Mouse (Mus musculus): ENCODE results near the gene Met. TPM values are rescaled to one million over a fixed set of nuclear protein-coding genes. Genes with fewer than 3 reads are reported as not detected.

Gene Met
- polyA plus RNA-seq, 1 experiment from 2014 or later = 2.1 TPM

DNA sequence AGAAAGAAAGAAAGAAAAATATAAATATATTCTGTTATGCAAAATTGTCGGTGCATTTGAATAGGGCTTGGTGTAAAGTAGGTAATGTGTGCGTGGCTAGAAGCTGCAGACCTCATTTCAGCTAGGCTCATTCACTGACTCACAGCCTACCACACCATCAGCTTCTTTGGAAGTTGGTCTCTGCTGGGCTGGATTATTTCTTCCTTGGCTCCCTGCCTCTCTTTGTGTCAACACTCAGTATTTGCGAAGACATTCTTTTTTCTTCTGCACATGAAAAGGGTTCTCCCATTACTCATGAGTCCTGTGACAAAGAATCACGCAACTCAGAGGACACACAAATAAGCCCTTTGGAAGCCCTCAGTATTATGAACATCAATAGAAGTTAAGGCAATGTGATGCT is 37.8 kb downstream of the Met start:
- no peaks in the 10 kb centered on the region for H3K9me3 ChIP-seq (replicated peaks; ENCODE audit: control insufficient read depth, low read length)
- H3K27me3 ChIP-seq (ENCODE audit: control insufficient read depth, insufficient read depth, low read length) = no peaks in the 10 kb centered on the region
- H3K4me1 ChIP-seq (ENCODE audit: control insufficient read depth, insufficient read depth, low read length) = no peaks in the 10 kb centered on the region
- ATAC-seq (replicated peaks; ENCODE audit: insufficient number of reproducible peaks, low FRiP score, low TSS enrichment) = no peak
- no peak overlapping the region for H3K27ac ChIP-seq (ENCODE audit: low read depth, low read length)
- no peak overlapping the region for H3K4me2 ChIP-seq
- no peaks in the 10 kb centered on the region for H3K36me3 ChIP-seq (ENCODE audit: control insufficient read depth, insufficient read depth, low read length)
- 83% methylated on average over 4 of the region's 4 CpGs for WGBS (ENCODE audit: insufficient replicate concordance)
- no peak overlapping the region for H3K4me3 ChIP-seq (ENCODE audit: low read depth, low read length)
- H3K9ac ChIP-seq (ENCODE audit: low read depth, low read length) = no peak overlapping the region

DNA sequence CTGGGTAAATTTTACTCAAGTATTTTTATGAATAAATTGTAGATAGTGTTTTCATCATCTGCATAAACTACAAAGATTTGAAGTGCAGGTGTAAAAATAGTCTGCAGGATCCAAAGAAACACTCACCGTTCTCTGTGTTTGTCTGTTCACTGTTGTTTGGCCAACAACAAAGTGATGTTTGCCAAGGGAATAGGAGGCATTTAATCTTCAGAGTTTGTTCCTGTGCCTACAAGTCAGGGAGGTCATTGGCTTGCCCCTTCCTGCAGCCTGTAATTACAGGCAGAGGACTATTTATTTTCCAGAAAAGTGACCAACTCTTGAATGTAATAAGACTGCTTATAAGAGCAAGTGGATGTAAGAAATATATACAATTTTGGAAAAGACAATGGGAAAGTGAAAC is 38.7 kb downstream of the Met start:
- WGBS (ENCODE audit: insufficient replicate concordance) = 77% methylated on average over 1 of the region's 1 CpGs
- no peak overlapping the region for H3K4me3 ChIP-seq (ENCODE audit: low read depth, low read length)
- no peak for ATAC-seq (replicated peaks; ENCODE audit: insufficient number of reproducible peaks, low FRiP score, low TSS enrichment)
- no peaks in the 10 kb centered on the region for H3K9me3 ChIP-seq (replicated peaks; ENCODE audit: control insufficient read depth, low read length)
- H3K9ac ChIP-seq (ENCODE audit: low read depth, low read length) = no peak overlapping the region
- H3K4me1 ChIP-seq (ENCODE audit: control insufficient read depth, insufficient read depth, low read length) = no peaks in the 10 kb centered on the region
- no peaks in the 10 kb centered on the region for H3K27me3 ChIP-seq (ENCODE audit: control insufficient read depth, insufficient read depth, low read length)
- no peak overlapping the region for H3K4me2 ChIP-seq
- no peaks in the 10 kb centered on the region for H3K36me3 ChIP-seq (ENCODE audit: control insufficient read depth, insufficient read depth, low read length)
- no peak overlapping the region for H3K27ac ChIP-seq (ENCODE audit: low read depth, low read length)

GRCm38 (mm10) chr6:17503724-17504123 is 40.1 kb downstream of the Met start:
- Histone ChIP-seq H3K36me3 (ENCODE audit: control insufficient read depth, insufficient read depth, low read length) (no peaks in the 10 kb centered on the region), H3K4me1 (ENCODE audit: control insufficient read depth, insufficient read depth, low read length) (no peaks in the 10 kb centered on the region), H3K9ac (ENCODE audit: low read depth, low read length) (no peak overlapping the region), H3K27me3 (ENCODE audit: control insufficient read depth, insufficient read depth, low read length) (no peaks in the 10 kb centered on the region), H3K9me3 (replicated peaks; ENCODE audit: control insufficient read depth, low read length) (no peaks in the 10 kb centered on the region), H3K4me3 (ENCODE audit: low read depth, low read length) (no peak overlapping the region), H3K4me2 (no peak overlapping the region), H3K27ac (ENCODE audit: low read depth, low read length) (no peak overlapping the region)
- ATAC-seq (replicated peaks; ENCODE audit: insufficient number of reproducible peaks, low FRiP score, low TSS enrichment) = no peak
- 65% methylated on average over 3 of the region's 3 CpGs for WGBS (ENCODE audit: insufficient replicate concordance)

GRCm38 (mm10) chr6:17505530-17505929 is 41.9 kb downstream of the Met start:
- Histone ChIP-seq H3K36me3 (ENCODE audit: control insufficient read depth, insufficient read depth, low read length) (no peaks in the 10 kb centered on the region), H3K4me3 (ENCODE audit: low read depth, low read length) (no peak overlapping the region), H3K9me3 (replicated peaks; ENCODE audit: control insufficient read depth, low read length) (no peaks in the 10 kb centered on the region), H3K27me3 (ENCODE audit: control insufficient read depth, insufficient read depth, low read length) (no peaks in the 10 kb centered on the region), H3K9ac (ENCODE audit: low read depth, low read length) (no peak overlapping the region), H3K4me1 (ENCODE audit: control insufficient read depth, insufficient read depth, low read length) (no peaks in the 10 kb centered on the region), H3K27ac (ENCODE audit: low read depth, low read length) (no peak overlapping the region), H3K4me2 (no peak overlapping the region)
- no peak for ATAC-seq (replicated peaks; ENCODE audit: insufficient number of reproducible peaks, low FRiP score, low TSS enrichment)
- 65% methylated on average over 3 of the region's 3 CpGs for WGBS (ENCODE audit: insufficient replicate concordance)

DNA sequence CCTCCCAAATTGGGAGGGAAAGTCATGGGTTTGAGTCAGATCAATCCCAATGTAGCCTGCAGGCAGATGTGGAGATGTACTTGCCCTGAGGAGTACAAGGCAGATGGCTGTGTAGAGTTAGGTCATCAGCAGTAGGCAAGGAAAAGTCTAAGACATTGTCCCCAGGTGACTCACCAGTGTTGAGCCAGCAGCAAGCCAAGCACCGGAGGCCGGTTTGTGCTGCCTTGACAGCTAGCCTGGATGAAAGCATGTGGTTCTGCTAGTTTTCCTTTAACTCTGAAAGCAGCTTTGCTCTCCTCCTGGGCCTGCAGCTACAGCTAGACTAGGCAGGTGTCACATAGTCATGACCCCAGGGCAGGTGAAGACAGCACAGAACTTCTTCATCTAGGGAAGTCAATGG is 43.2 kb downstream of the Met start:
- no peaks in the 10 kb centered on the region for H3K4me1 ChIP-seq (ENCODE audit: control insufficient read depth, insufficient read depth, low read length)
- WGBS (ENCODE audit: insufficient replicate concordance) = 85% methylated on average over 2 of the region's 2 CpGs
- no peaks in the 10 kb centered on the region for H3K27me3 ChIP-seq (ENCODE audit: control insufficient read depth, insufficient read depth, low read length)
- H3K4me3 ChIP-seq (ENCODE audit: low read depth, low read length) = no peak overlapping the region
- H3K27ac ChIP-seq (ENCODE audit: low read depth, low read length) = no peak overlapping the region
- no peak overlapping the region for H3K4me2 ChIP-seq
- ATAC-seq (replicated peaks; ENCODE audit: insufficient number of reproducible peaks, low FRiP score, low TSS enrichment) = no peak
- no peak overlapping the region for H3K9ac ChIP-seq (ENCODE audit: low read depth, low read length)
- no peaks in the 10 kb centered on the region for H3K36me3 ChIP-seq (ENCODE audit: control insufficient read depth, insufficient read depth, low read length)
- no peaks in the 10 kb centered on the region for H3K9me3 ChIP-seq (replicated peaks; ENCODE audit: control insufficient read depth, low read length)

DNA sequence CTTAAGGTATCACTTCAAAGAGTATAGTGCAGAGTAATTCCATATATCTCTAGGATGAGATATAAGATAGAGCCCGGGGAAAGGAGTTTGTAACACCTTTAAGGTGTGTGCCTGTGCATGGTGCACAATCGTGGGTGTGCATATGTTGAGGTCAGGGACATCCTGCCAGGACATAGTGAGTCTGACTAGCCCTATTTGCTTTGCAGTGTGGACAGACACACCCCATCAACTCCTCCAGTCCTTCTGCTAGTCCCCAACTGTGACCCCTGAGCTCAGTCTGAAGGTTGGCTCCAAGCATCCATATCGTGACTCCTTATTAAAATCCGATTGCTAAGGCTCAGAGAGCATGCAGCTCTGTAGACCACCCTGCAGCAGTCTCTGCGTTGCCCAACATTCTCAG is 44.6 kb downstream of the Met start:
- no peaks in the 10 kb centered on the region for H3K36me3 ChIP-seq (ENCODE audit: control insufficient read depth, insufficient read depth, low read length)
- H3K4me3 ChIP-seq (ENCODE audit: low read depth, low read length) = no peak overlapping the region
- no peaks in the 10 kb centered on the region for H3K9me3 ChIP-seq (replicated peaks; ENCODE audit: control insufficient read depth, low read length)
- no peak overlapping the region for H3K27ac ChIP-seq (ENCODE audit: low read depth, low read length)
- no peaks in the 10 kb centered on the region for H3K27me3 ChIP-seq (ENCODE audit: control insufficient read depth, insufficient read depth, low read length)
- WGBS (ENCODE audit: insufficient replicate concordance) = 47% methylated on average over 5 of the region's 5 CpGs
- H3K4me2 ChIP-seq = no peak overlapping the region
- no peak overlapping the region for H3K9ac ChIP-seq (ENCODE audit: low read depth, low read length)
- no peaks in the 10 kb centered on the region for H3K4me1 ChIP-seq (ENCODE audit: control insufficient read depth, insufficient read depth, low read length)
- ATAC-seq (replicated peaks; ENCODE audit: insufficient number of reproducible peaks, low FRiP score, low TSS enrichment) = no peak

DNA sequence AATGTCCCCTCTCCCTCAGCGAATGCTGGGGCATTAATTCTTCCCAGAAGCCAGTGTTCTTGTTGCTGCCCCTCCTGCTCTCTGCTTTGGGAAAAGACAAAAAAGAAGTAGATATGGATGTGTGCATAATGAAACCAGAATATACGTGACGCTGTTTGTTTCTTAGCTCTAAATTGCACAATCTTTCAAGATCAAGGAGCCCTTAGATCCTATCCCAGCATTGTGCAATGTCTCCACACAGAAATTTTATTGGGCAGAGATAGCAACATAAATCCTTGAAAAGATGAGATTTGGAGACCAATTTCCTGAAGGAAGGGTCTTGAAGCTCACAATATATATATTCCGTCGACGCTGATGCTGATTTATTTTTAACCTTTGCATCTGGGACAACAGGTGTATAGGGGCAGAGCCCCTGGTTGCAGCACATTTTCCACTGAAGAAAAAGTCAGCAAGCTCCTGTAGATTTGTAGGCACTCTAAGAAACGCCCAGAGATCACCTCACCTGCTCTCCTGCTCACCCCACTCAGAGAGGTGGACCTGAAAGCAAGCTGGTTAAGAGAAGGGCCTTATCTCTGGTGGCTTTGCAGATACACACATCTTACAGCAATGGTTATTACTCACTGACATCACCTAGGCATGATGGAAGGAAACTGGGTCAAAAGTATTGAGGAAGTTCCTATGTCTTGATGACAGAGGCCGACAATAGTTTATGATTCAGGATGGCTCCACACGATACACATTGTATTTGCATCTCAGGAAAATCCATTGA is 45.2 kb downstream of the Met start:
- no peaks in the 10 kb centered on the region for H3K4me1 ChIP-seq (ENCODE audit: control insufficient read depth, insufficient read depth, low read length)
- WGBS (ENCODE audit: insufficient replicate concordance) = 74% methylated on average over 9 of the region's 9 CpGs
- no peak for ATAC-seq (replicated peaks; ENCODE audit: insufficient number of reproducible peaks, low FRiP score, low TSS enrichment)
- no peak overlapping the region for H3K9ac ChIP-seq (ENCODE audit: low read depth, low read length)
- no peak overlapping the region for H3K4me3 ChIP-seq (ENCODE audit: low read depth, low read length)
- no peak overlapping the region for H3K27ac ChIP-seq (ENCODE audit: low read depth, low read length)
- H3K27me3 ChIP-seq (ENCODE audit: control insufficient read depth, insufficient read depth, low read length) = no peaks in the 10 kb centered on the region
- no peak overlapping the region for H3K4me2 ChIP-seq
- no peaks in the 10 kb centered on the region for H3K36me3 ChIP-seq (ENCODE audit: control insufficient read depth, insufficient read depth, low read length)
- no peaks in the 10 kb centered on the region for H3K9me3 ChIP-seq (replicated peaks; ENCODE audit: control insufficient read depth, low read length)

DNA sequence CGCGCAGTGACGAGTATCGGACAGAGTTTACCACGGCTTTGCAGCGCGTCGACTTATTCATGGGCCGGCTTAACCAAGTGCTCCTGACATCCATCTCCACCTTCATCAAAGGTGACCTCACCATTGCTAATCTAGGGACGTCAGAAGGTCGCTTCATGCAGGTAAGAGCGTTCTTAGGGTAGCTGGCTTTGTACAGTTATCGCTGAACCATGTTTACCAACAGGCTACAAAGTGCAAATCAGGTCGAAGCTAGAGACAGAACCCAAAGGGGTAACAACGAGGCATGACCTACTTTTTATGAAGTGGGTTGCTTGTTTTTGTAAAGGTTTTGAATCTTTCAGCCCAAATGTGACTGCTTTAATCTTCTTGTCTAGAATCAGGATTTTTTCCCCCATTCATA is 49.8 kb downstream of the Met start:
- no peak for ATAC-seq (replicated peaks; ENCODE audit: insufficient number of reproducible peaks, low FRiP score, low TSS enrichment)

DNA sequence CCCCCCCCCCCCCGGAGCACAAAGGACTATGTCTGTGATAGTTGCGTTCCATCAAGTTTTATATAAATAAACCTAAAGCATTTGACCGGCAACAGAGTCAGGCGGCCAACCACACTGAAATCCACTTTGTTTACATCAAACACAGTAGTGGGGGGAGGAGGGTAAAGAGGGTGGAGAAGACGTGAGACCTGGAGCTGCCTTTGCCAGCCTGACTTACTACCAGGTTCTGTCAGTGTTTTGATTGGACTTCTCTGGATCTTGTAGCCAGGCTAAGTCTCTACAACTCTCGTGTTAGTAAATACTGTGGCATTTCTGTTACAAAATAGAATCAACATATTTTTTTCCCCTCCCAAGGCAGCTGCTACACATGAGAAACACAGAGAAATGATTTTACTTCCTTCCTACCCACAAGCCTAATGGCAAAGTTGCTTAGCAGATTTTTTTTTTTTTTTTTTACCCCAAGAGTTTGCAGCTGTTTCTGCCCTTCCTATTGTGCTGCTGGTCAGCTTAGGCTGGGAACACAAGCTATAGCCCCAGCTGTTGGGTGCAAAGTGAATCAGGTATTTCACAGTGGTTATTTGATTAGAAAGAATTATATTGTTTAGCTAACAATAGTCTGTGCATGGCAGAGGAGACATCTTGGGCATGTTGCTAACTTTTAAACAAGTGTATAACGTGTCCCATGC is 52.3 kb downstream of the Met start:
- Histone ChIP-seq H3K36me3 (ENCODE audit: control insufficient read depth, insufficient read depth, low read length) (no peaks in the 10 kb centered on the region), H3K9ac (ENCODE audit: low read depth, low read length) (no peak overlapping the region), H3K27ac (ENCODE audit: low read depth, low read length) (no peak overlapping the region), H3K4me3 (ENCODE audit: low read depth, low read length) (no peak overlapping the region), H3K27me3 (ENCODE audit: control insufficient read depth, insufficient read depth, low read length) (no peaks in the 10 kb centered on the region), H3K4me2 (peak overlapping the region; percentile 37; the same call in 1 of the 2 replicates), H3K9me3 (replicated peaks; ENCODE audit: control insufficient read depth, low read length) (no peaks in the 10 kb centered on the region), H3K4me1 (ENCODE audit: control insufficient read depth, insufficient read depth, low read length) (no peaks in the 10 kb centered on the region)
- WGBS (ENCODE audit: insufficient replicate concordance) = 14% methylated on average over 7 of the region's 7 CpGs
- no peak for ATAC-seq (replicated peaks; ENCODE audit: insufficient number of reproducible peaks, low FRiP score, low TSS enrichment)

More for the DNA sequence above, 49.8 kb downstream of the Met start:
- H3K4me2 ChIP-seq = no peak overlapping the region
- no peaks in the 10 kb centered on the region for H3K36me3 ChIP-seq (ENCODE audit: control insufficient read depth, insufficient read depth, low read length)
- no peak overlapping the region for H3K9ac ChIP-seq (ENCODE audit: low read depth, low read length)
- no peak overlapping the region for H3K27ac ChIP-seq (ENCODE audit: low read depth, low read length)
- no peaks in the 10 kb centered on the region for H3K4me1 ChIP-seq (ENCODE audit: control insufficient read depth, insufficient read depth, low read length)
- H3K9me3 ChIP-seq (replicated peaks; ENCODE audit: control insufficient read depth, low read length) = no peaks in the 10 kb centered on the region
- no peaks in the 10 kb centered on the region for H3K27me3 ChIP-seq (ENCODE audit: control insufficient read depth, insufficient read depth, low read length)
- no peak overlapping the region for H3K4me3 ChIP-seq (ENCODE audit: low read depth, low read length)
- WGBS (ENCODE audit: insufficient replicate concordance) = 85% methylated on average over 15 of the region's 15 CpGs

Measured in heart, embryonic 11.5 days (tissue).